Mouse (Mus musculus): ENCODE data around the gene Ifrd2. TPM values are rescaled to one million over a fixed set of nuclear protein-coding genes. Genes with fewer than 3 reads are reported as not detected.

The Ifrd2 gene
- polyA plus RNA-seq, 1 experiment = 65.1 TPM

GRCm38 (mm10) chr9:107545199-107545598 is 42.2 kb upstream of the Ifrd2 start:
- Histone ChIP-seq H3K4me3 (ENCODE audit: control insufficient read depth, insufficient read depth, low read length) (no peak overlapping the region), H3K36me3 (ENCODE audit: control insufficient read depth, insufficient read depth, low read length) (no peaks in the 10 kb centered on the region), H3K27me3 (ENCODE audit: control insufficient read depth, insufficient read depth, low read length) (no peaks in the 10 kb centered on the region), H3K27ac (ENCODE audit: control insufficient read depth, insufficient read depth, low read length) (no peak overlapping the region), H3K4me1 (replicated peaks; ENCODE audit: control insufficient read depth, insufficient read depth, low read length) (peaks cover 35% of the 10 kb centered on the region)
- TF ChIP-seq CTCF (IDR thresholded peaks at IDR 0.05; ENCODE audit: borderline replicate concordance, control insufficient read depth, extremely low read depth, insufficient read depth, low read length, poor library complexity) (no peak), POLR2A (IDR thresholded peaks at IDR 0.05; ENCODE audit: control insufficient read depth, extremely low read depth, insufficient read depth, low read length, poor library complexity) (no peak)
- 89% methylated on average over 10 of the region's 10 CpGs for WGBS
- DNase-seq = no peak

GRCm38 (mm10) chr9:107545602-107546001 is 41.8 kb upstream of the Ifrd2 start:
- Histone ChIP-seq H3K27ac (ENCODE audit: control insufficient read depth, insufficient read depth, low read length) (no peak overlapping the region), H3K27me3 (ENCODE audit: control insufficient read depth, insufficient read depth, low read length) (no peaks in the 10 kb centered on the region), H3K4me1 (replicated peaks; ENCODE audit: control insufficient read depth, insufficient read depth, low read length) (peaks cover 39% of the 10 kb centered on the region), H3K36me3 (ENCODE audit: control insufficient read depth, insufficient read depth, low read length) (no peaks in the 10 kb centered on the region), H3K4me3 (ENCODE audit: control insufficient read depth, insufficient read depth, low read length) (no peak overlapping the region)
- WGBS = 26% methylated on average over 3 of the region's 3 CpGs
- DNase-seq = peak; percentile 73
- TF ChIP-seq POLR2A (IDR thresholded peaks at IDR 0.05; ENCODE audit: control insufficient read depth, extremely low read depth, insufficient read depth, low read length, poor library complexity) (no peak), CTCF (IDR thresholded peaks at IDR 0.05; ENCODE audit: borderline replicate concordance, control insufficient read depth, extremely low read depth, insufficient read depth, low read length, poor library complexity) (0 out of 2 replicates have a peak, but pooled peaks have one; percentile 20)

GRCm38 (mm10) chr9:107547026-107547425 is 40.4 kb upstream of the Ifrd2 start, which contains the start of gene Zmynd10:
Gene Zmynd10 (plus strand): TSS chr9:107547298.
- no peaks in the 10 kb centered on the region for H3K36me3 ChIP-seq (ENCODE audit: control insufficient read depth, insufficient read depth, low read length)
- 0 out of 2 replicates have a peak within 1 kb of the TSS, but pooled peaks have one; percentile 3 for H3K4me3 ChIP-seq (ENCODE audit: control insufficient read depth, insufficient read depth, low read length)
- 2% methylated on average over 20 of the region's 20 CpGs for WGBS
- TF ChIP-seq POLR2A (IDR thresholded peaks at IDR 0.05; ENCODE audit: control insufficient read depth, extremely low read depth, insufficient read depth, low read length, poor library complexity) (0 out of 2 replicates have a peak, but pooled peaks have one; percentile 30), CTCF (IDR thresholded peaks at IDR 0.05; ENCODE audit: borderline replicate concordance, control insufficient read depth, extremely low read depth, insufficient read depth, low read length, poor library complexity) (0 out of 2 replicates have a peak, but pooled peaks have one; percentile 51)
- peak; percentile 88 for DNase-seq
- H3K27ac ChIP-seq (ENCODE audit: control insufficient read depth, insufficient read depth, low read length) = peak within 1 kb of the TSS; percentile 82
- peaks cover 47% of the 10 kb centered on the region for H3K4me1 ChIP-seq (replicated peaks; ENCODE audit: control insufficient read depth, insufficient read depth, low read length)
- no peaks in the 10 kb centered on the region for H3K27me3 ChIP-seq (ENCODE audit: control insufficient read depth, insufficient read depth, low read length)

- H3K36me3 ChIP-seq (ENCODE audit: control insufficient read depth, insufficient read depth, low read length) = no peaks in the 10 kb centered on the region
- no peak overlapping the region for H3K27ac ChIP-seq (ENCODE audit: control insufficient read depth, insufficient read depth, low read length)
- WGBS = 93% methylated on average over 5 of the region's 5 CpGs
- TF ChIP-seq CTCF (IDR thresholded peaks at IDR 0.05; ENCODE audit: borderline replicate concordance, control insufficient read depth, extremely low read depth, insufficient read depth, low read length, poor library complexity) (no peak), POLR2A (IDR thresholded peaks at IDR 0.05; ENCODE audit: control insufficient read depth, extremely low read depth, insufficient read depth, low read length, poor library complexity) (no peak)
- H3K4me3 ChIP-seq (ENCODE audit: control insufficient read depth, insufficient read depth, low read length) = no peak overlapping the region
- no peaks in the 10 kb centered on the region for H3K27me3 ChIP-seq (ENCODE audit: control insufficient read depth, insufficient read depth, low read length)
- DNase-seq = no peak
- H3K4me1 ChIP-seq (replicated peaks; ENCODE audit: control insufficient read depth, insufficient read depth, low read length) = peaks cover 48% of the 10 kb centered on the region
Observed at GRCm38 (mm10) chr9:107547957-107548356, 39.5 kb upstream of the Ifrd2 start.

GRCm38 (mm10) chr9:107548820-107549219 is 38.6 kb upstream of the Ifrd2 start:
- H3K4me1 ChIP-seq (replicated peaks; ENCODE audit: control insufficient read depth, insufficient read depth, low read length) = peaks cover 57% of the 10 kb centered on the region
- WGBS = 97% methylated on average over 10 of the region's 10 CpGs
- DNase-seq = no peak

GRCm38 (mm10) chr9:107549297-107550074 is 38.0 kb upstream of the Ifrd2 start:
- H3K4me3 ChIP-seq (ENCODE audit: control insufficient read depth, insufficient read depth, low read length) = no peak overlapping the region
- H3K4me1 ChIP-seq (replicated peaks; ENCODE audit: control insufficient read depth, insufficient read depth, low read length) = peaks cover 59% of the 10 kb centered on the region
- no peak overlapping the region for H3K27ac ChIP-seq (ENCODE audit: control insufficient read depth, insufficient read depth, low read length)
- no peaks in the 10 kb centered on the region for H3K36me3 ChIP-seq (ENCODE audit: control insufficient read depth, insufficient read depth, low read length)
- no peaks in the 10 kb centered on the region for H3K27me3 ChIP-seq (ENCODE audit: control insufficient read depth, insufficient read depth, low read length)
- no peak for DNase-seq
- WGBS = 97% methylated on average over 20 of the region's 20 CpGs
- TF ChIP-seq CTCF (IDR thresholded peaks at IDR 0.05; ENCODE audit: borderline replicate concordance, control insufficient read depth, extremely low read depth, insufficient read depth, low read length, poor library complexity) (no peak), POLR2A (IDR thresholded peaks at IDR 0.05; ENCODE audit: control insufficient read depth, extremely low read depth, insufficient read depth, low read length, poor library complexity) (no peak)

More at GRCm38 (mm10) chr9:107548820-107549219, 38.6 kb upstream of the Ifrd2 start:
- Histone ChIP-seq H3K27me3 (ENCODE audit: control insufficient read depth, insufficient read depth, low read length) (no peaks in the 10 kb centered on the region), H3K27ac (ENCODE audit: control insufficient read depth, insufficient read depth, low read length) (no peak overlapping the region), H3K36me3 (ENCODE audit: control insufficient read depth, insufficient read depth, low read length) (no peaks in the 10 kb centered on the region), H3K4me3 (ENCODE audit: control insufficient read depth, insufficient read depth, low read length) (no peak overlapping the region)
- no peak for TF ChIP-seq CTCF (IDR thresholded peaks at IDR 0.05; ENCODE audit: borderline replicate concordance, control insufficient read depth, extremely low read depth, insufficient read depth, low read length, poor library complexity)
- TF ChIP-seq POLR2A (IDR thresholded peaks at IDR 0.05; ENCODE audit: control insufficient read depth, extremely low read depth, insufficient read depth, low read length, poor library complexity) = no peak

All from thymus, adult 2 months (tissue).